Mouse (Mus musculus): ENCODE results near the gene Pakap. TPM values are rescaled to one million over a fixed set of nuclear protein-coding genes. Genes with fewer than 3 reads are reported as not detected.

The Pakap gene
- total RNA-seq, 1 experiment from 2014 or later, result not detected

- no peak for ATAC-seq (ENCODE audit: extremely low read depth, insufficient number of reproducible peaks, low FRiP score, poor library complexity, severe bottlenecking)
Measured at GRCm38 (mm10) chr4:57809449-57809848, 241.5 kb downstream of the Pakap start.

DNA sequence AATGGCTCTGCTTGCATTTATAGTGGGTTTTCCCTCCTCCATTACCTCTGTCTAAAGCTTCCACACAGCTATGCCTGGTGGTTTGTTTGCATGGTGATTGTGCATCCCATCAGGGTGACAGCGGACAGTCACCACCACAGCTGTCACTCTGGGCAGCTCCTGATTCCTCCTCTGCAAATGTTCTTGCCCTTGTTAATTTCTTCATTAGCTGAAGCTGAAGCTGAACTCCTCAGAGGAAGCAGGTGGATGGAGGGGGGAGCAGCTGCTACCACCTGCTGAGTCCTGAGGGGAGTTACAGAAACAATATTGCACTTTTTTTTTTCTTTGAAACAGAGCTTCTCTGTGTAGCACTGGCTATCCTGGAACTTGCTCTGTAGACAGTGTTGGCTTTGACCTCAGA is 244.1 kb downstream of the Pakap start:
- no peak for ATAC-seq (ENCODE audit: extremely low read depth, insufficient number of reproducible peaks, low FRiP score, poor library complexity, severe bottlenecking)

GRCm38 (mm10) chr4:57812916-57813575 is 245.1 kb downstream of the Pakap start:
- ATAC-seq (ENCODE audit: extremely low read depth, insufficient number of reproducible peaks, low FRiP score, poor library complexity, severe bottlenecking), result no peak

GRCm38 (mm10) chr4:57813576-57813945 is 245.6 kb downstream of the Pakap start:
- ATAC-seq (ENCODE audit: extremely low read depth, insufficient number of reproducible peaks, low FRiP score, poor library complexity, severe bottlenecking), result peak; percentile 83

- ATAC-seq (ENCODE audit: extremely low read depth, insufficient number of reproducible peaks, low FRiP score, poor library complexity, severe bottlenecking), result no peak
Measured at GRCm38 (mm10) chr4:57815355-57815754, 247.4 kb downstream of the Pakap start.

DNA sequence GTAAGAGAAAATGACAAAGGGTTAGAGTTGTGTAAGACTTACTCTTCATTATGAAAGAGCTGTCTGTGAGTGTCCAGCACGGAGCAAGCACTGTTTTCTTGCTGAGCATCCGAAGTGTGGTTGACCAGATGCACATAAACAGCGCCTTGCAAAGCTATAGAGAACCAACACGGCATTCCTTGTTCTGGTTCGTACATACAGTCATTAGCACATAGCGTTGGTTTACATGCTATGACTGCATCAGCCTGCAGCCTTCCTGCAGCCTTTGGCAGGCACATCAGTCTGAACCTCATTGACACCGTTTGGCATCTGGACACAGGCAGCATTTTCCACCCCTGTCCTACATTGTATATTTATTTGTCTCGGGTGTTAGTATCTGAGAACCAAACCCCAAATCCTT is 248.2 kb downstream of the Pakap start:
- no peak for ATAC-seq (ENCODE audit: extremely low read depth, insufficient number of reproducible peaks, low FRiP score, poor library complexity, severe bottlenecking)

DNA sequence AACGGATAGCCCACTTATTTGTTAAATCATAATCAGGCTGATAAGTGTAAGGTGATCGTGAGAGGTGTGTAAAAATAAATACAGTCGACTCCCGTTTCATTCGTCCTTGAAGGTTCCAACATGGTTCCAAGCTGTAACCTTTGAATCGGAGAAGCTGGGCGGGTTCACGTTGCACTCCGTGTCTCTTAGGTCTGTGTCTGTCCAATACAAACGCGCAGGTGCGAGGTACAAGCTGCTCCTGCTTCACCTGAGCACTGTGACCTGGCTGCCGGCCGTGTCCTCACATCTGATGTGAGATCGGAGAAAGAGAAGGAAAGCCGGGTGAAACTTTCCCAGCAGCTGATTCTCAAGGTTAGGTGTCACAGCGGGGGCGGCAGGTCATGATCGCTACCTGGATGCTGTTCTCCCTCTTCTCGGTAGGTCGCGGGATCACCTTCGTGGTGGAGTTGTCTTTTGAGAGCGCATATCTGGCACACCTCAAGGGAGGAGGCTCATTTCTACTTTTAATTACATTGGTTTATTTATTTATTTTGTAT is 252.9 kb downstream of the Pakap start:
- no peak for ATAC-seq (ENCODE audit: extremely low read depth, insufficient number of reproducible peaks, low FRiP score, poor library complexity, severe bottlenecking)

- no peak for ATAC-seq (ENCODE audit: extremely low read depth, insufficient number of reproducible peaks, low FRiP score, poor library complexity, severe bottlenecking)
Measured at GRCm38 (mm10) chr4:57821556-57822356, 253.8 kb downstream of the Pakap start.

- no peak for ATAC-seq (ENCODE audit: extremely low read depth, insufficient number of reproducible peaks, low FRiP score, poor library complexity, severe bottlenecking)
Measured at GRCm38 (mm10) chr4:57822641-57823040, 254.7 kb downstream of the Pakap start.

GRCm38 (mm10) chr4:57824626-57825240 is 256.8 kb downstream of the Pakap start:
- ATAC-seq (ENCODE audit: extremely low read depth, insufficient number of reproducible peaks, low FRiP score, poor library complexity, severe bottlenecking), result no peak

DNA sequence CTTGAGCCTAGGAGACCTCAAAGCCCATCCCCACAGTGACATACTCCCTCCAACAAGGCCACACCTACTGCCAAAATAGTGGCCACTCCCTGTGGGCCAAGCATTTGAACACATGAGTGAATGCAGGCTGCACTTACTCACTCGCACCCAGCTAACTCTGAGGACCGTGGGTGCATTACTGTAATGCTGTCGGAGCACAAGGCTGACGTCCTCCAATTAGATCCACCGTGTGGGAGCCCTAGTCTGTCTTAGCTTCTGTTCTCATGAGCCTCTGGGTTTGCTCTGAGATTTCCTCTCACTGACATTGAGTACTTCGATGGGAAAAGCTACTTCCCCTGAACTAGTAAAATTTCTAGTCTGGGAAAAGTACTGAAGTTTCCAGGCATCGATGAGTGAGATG is 258.3 kb downstream of the Pakap start:
- ATAC-seq (ENCODE audit: extremely low read depth, insufficient number of reproducible peaks, low FRiP score, poor library complexity, severe bottlenecking), result no peak

GRCm38 (mm10) chr4:57829131-57829530 is 261.2 kb downstream of the Pakap start:
- ATAC-seq (ENCODE audit: extremely low read depth, insufficient number of reproducible peaks, low FRiP score, poor library complexity, severe bottlenecking), result no peak

GRCm38 (mm10) chr4:57829740-57830139 is 261.8 kb downstream of the Pakap start:
- no peak for ATAC-seq (ENCODE audit: extremely low read depth, insufficient number of reproducible peaks, low FRiP score, poor library complexity, severe bottlenecking)

DNA sequence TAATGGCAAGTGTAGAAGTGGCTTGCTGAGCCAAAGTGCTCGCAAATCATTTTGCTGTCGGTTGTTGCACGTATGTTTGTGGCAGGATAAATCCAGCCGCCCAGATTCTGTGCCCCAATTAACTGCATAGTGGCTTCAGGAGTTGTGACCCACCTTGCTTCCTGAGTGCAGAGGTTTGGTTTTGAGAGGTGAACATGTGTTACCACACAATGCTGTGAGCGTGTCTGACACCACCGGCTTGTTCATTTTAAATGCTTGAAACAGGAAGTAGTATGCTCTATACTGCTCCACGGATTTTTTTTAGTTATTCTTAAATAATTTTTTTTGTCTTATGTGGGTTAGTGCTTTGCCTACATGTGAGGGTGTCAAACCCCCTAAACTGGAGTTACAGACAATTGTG is 264.3 kb downstream of the Pakap start:
- peak; percentile 31; the same call in 1 of the 2 replicates for ATAC-seq (ENCODE audit: extremely low read depth, insufficient number of reproducible peaks, low FRiP score, poor library complexity, severe bottlenecking)

DNA sequence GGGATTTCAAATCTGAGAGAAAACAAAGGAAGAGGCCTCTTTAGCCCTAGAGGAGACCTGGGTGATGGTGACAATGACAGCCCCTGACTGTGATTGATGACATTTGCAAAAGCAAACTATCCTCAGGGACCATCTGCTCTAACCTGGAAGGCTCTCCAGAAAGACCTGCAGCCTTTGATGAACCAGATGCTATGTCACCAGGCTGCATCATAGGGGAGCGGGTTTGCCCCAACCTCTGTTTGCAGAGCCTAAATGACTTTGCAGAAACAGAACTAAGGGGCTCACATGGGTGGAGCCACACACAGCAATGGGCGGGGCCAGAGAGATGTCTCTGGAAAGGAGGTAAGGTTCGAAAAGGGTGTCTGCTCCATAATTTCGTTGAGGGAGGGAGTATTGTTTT is 265.1 kb downstream of the Pakap start:
- no peak for ATAC-seq (ENCODE audit: extremely low read depth, insufficient number of reproducible peaks, low FRiP score, poor library complexity, severe bottlenecking)

GRCm38 (mm10) chr4:57834141-57834540 is 266.2 kb downstream of the Pakap start:
- ATAC-seq (ENCODE audit: extremely low read depth, insufficient number of reproducible peaks, low FRiP score, poor library complexity, severe bottlenecking), result peak; percentile 43; the same call in 1 of the 2 replicates

DNA sequence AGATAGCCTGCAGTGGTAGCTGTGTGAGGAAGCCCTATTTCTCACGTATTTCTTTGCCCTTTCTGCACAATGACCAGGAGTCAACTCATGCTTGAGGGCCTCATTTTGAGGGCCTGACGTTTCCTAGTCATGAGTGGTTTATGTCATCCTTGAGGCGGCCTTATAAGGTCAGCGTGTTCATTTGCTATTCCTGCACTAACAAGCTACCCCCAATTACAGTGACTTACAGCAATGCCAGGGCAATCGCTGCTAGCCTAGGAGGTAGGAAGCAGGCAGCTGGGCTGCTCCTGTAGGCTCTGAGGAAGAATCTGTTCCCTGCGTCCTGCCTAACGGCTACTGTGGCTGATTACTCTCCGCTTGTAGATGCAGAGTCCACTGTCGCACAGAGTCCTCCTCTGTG is 269.1 kb downstream of the Pakap start:
- no peak for ATAC-seq (ENCODE audit: extremely low read depth, insufficient number of reproducible peaks, low FRiP score, poor library complexity, severe bottlenecking)

GRCm38 (mm10) chr4:57839343-57839742 is 271.4 kb downstream of the Pakap start:
- no peak for ATAC-seq (ENCODE audit: extremely low read depth, insufficient number of reproducible peaks, low FRiP score, poor library complexity, severe bottlenecking)

DNA sequence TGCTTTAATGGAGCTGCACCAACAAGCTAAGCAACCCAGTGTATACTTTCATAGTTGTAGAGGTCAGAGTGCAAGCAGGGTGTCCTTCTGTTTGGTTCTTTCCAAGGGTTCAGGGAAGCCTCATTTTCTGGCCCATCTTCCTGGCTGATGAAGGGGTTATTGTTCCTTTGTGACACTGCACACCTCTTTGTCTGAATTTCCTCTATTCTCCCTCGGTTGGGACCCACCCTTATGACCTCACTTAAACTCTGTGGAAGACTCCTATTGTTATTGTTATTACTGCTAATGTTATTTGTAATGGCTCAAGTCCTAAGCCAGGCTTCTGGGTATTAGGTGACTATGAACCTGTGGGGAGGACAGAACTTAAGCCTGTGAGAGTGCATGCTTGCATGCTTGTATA is 273.9 kb downstream of the Pakap start:
- ATAC-seq (ENCODE audit: extremely low read depth, insufficient number of reproducible peaks, low FRiP score, poor library complexity, severe bottlenecking), result no peak

Data from neutrophil, adult 5-6 weeks (primary cell).